Mouse (Mus musculus) liver, adult 2 months (tissue): ENCODE results near the gene Gm20388. TPM values are rescaled to one million over a fixed set of nuclear protein-coding genes. Genes with fewer than 3 reads are reported as not detected.
"Not testable (repeated sequence)": the region's sequence is repeated elsewhere in the genome, so short reads cannot be mapped to it uniquely, and the experiment has no call there.

Experiments used
- DNase-seq: peaks from one replicate; pipeline ENCODE4 v3.0.0-alpha.2; 2011; ENCODE audit warnings: low read depth, low spot score; ENCODE audit errors: extremely low read depth
- H3K27ac ChIP-seq: fragments of 200-500 bp; replicated peaks from 2 replicates; pipeline ENCODE4 v1.5.1; 2012; ENCODE audit warnings: low read depth, mild to moderate bottlenecking, control low read depth, inconsistent platforms, low read length; ENCODE audit not compliant: insufficient read depth
- H3K27me3 ChIP-seq: fragments of 200-500 bp; 2 replicates; pipeline ENCODE4 v1.6.1; 2012; ENCODE audit warnings: mild to moderate bottlenecking, moderate library complexity, low read length, inconsistent platforms; ENCODE audit not compliant: control insufficient read depth, insufficient read depth
- H3K36me3 ChIP-seq: fragments of 200-500 bp; 2 replicates; pipeline ENCODE4 v1.6.1; 2012; ENCODE audit warnings: low read length, inconsistent platforms; ENCODE audit not compliant: control insufficient read depth, insufficient read depth
- H3K4me1 ChIP-seq: fragments of 200-500 bp; 2 replicates; pipeline ENCODE4 v1.6.1; 2011; ENCODE audit warnings: low read length; ENCODE audit not compliant: control insufficient read depth, insufficient read depth
- H3K4me3 ChIP-seq: fragments of 200-500 bp; 2 replicates; pipeline ENCODE4 v1.5.1; 2011; ENCODE audit warnings: low read depth, mild to moderate bottlenecking, control low read depth, low read length, moderate library complexity; ENCODE audit not compliant: insufficient read depth
- H3K79me2 ChIP-seq: fragments of 200-500 bp; 2 replicates; pipeline ENCODE4 v1.6.1; 2012; ENCODE audit warnings: inconsistent platforms, mild to moderate bottlenecking, low read length, moderate library complexity; ENCODE audit not compliant: control insufficient read depth, insufficient read depth
- H3K9ac ChIP-seq: fragments of 200-500 bp; 2 replicates; pipeline ENCODE4 v1.6.1; 2012; ENCODE audit warnings: low read depth, mild to moderate bottlenecking, control low read depth, inconsistent platforms, low read length
- CTCF ChIP-seq: fragments of 200-500 bp; IDR thresholded peaks from 2 replicates; pipeline ENCODE4 v1.5.1; 2011; ENCODE audit warnings: low read depth, low read length, control low read depth
- POLR2A ChIP-seq: fragments of 200-500 bp; IDR thresholded peaks from 2 replicates; pipeline ENCODE4 v1.6.1; 2011; ENCODE audit warnings: low read length, control low read depth; ENCODE audit not compliant: insufficient read depth; ENCODE audit errors: extremely low read depth
- WGBS: fragments of 180-500 bp; shearing (Covaris S2); methylation state at CpG from one replicate; pipeline ENCODE4 v1.1.7; 2018; 5-methylcytosine and 5-hydroxymethylcytosine counted together
- polyA plus RNA-seq: library from polyadenylated mRNA; depleted of rRNA; stranded (reverse); fragments of >200 nt; gene quantifications from 2 replicates; pipeline ENCODE4 v1.2.3, GENCODE M21; 2012
- total RNA-seq: library from RNA; depleted of rRNA; stranded (reverse); fragments of >200 nt; gene quantifications from 2 replicates; pipeline ENCODE4 v1.2.3, GENCODE M21; 2014

Gm20388 gene
- total and polyA plus RNA-seq, 2 experiments, result 6.4 to 19.9 TPM

DNA sequence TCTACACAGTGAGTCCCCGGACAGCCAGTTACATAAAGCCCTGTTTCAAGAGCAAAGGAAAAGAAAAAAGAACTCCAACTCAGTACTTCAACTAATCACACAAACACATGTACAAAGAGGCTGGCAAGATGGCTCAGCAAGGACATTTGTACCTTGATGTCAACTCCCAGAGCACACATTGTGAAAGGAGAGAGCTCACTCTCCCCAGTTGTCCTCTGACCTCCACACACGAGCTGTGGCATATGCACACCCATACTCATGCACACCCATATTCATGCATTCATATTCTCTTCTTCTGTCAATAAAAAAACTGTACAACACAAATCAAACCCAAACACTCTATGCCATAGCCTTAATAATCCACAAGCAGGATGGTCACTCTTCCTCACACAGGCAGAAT, 3110.2 kb downstream of the Gm20388 start:
- H3K9ac ChIP-seq, result no peak overlapping the region
- peaks cover 57% of the 10 kb centered on the region for H3K79me2 ChIP-seq
- peaks cover 2% of the 10 kb centered on the region; the same call in 1 of the 2 replicates for H3K36me3 ChIP-seq
- no peak overlapping the region for H3K4me3 ChIP-seq
- peak; percentile 79 for DNase-seq
- no peaks in the 10 kb centered on the region for H3K27me3 ChIP-seq
- H3K4me1 ChIP-seq, result peaks cover 37% of the 10 kb centered on the region
- H3K27ac ChIP-seq, result peak overlapping the region; percentile 61
- WGBS, result 35% methylated on average over 2 of the region's 2 CpGs
- TF ChIP-seq CTCF, result no peak
- TF ChIP-seq POLR2A, result no peak

DNA sequence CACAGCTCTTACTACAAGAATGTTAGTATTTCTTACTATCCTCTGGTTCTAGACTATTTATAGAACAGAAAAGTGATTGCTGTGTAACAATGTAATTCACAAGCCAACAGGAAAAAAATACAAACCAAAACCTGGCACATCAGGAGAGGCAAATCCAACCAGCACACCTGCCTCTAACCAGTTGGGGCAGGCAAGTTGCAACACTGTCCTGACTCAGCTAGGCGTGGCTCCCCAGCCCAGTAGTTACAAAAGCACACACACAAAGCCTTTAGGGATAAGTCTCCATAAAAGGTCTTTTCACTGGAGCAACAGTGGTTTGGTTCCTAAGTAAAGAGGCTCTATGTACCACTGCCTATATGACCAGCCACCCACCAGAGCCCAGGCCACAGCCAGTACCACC, 3110.6 kb downstream of the Gm20388 start:
- Histone ChIP-seq H3K4me1 (peaks cover 35% of the 10 kb centered on the region), H3K4me3 (no peak overlapping the region), H3K36me3 (peaks cover 2% of the 10 kb centered on the region; the same call in 1 of the 2 replicates), H3K27me3 (no peaks in the 10 kb centered on the region), H3K9ac (no peak overlapping the region), H3K79me2 (peaks cover 57% of the 10 kb centered on the region), H3K27ac (peak overlapping the region; percentile 28)
- WGBS, result 28% methylated on average over 1 of the region's 1 CpGs
- TF ChIP-seq POLR2A (no peak), CTCF (no peak)
- peak; percentile 81 for DNase-seq

DNA sequence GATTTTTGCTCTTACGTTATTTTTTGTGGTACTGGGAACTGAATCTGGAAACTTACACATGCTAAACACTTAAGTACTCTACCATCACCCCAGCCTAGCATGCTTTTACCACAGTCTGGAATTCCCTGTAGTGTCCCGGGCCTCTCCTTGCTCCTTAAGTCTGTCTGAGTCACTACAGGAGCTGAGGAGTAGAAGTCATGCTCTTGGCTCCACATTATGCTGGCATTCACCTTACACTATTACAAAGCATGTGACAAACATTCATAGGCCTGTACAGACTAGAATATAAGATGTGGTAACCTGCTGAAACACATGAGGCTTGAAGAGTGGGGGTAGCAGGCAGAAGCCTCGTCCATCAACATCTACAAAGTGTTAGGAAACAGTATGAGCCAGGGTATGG, 3112.1 kb downstream of the Gm20388 start:
- no peak for DNase-seq
- no peaks in the 10 kb centered on the region for H3K36me3 ChIP-seq
- TF ChIP-seq CTCF, result no peak
- TF ChIP-seq POLR2A, result no peak
- no peaks in the 10 kb centered on the region for H3K27me3 ChIP-seq
- peaks cover 31% of the 10 kb centered on the region for H3K4me1 ChIP-seq
- no peak overlapping the region for H3K4me3 ChIP-seq
- peak overlapping the region; percentile 16; the same call in 1 of the 2 replicates for H3K27ac ChIP-seq
- peaks cover 55% of the 10 kb centered on the region for H3K79me2 ChIP-seq
- WGBS, result 79% methylated on average over 3 of the region's 3 CpGs
- no peak overlapping the region for H3K9ac ChIP-seq

DNA sequence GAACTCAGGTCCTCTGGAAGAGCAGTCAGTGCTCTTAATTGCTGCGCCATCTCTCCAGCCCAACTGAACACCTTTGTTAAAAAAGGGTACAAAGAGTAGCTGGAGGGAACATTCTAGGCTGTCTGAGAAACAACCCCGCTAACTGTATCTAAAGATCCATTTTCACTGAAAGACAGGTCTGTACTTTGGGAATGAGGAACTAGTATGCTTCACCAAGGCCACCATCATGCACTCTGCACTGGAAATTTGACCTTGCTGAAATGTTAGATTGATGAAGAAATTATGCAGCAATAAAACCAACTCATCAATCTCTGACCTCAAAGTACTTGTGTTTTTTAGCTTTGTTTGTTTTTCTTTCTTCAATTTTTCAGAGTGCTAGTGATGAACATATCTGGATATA, 3113.6 kb downstream of the Gm20388 start:
- peaks cover 20% of the 10 kb centered on the region for H3K4me1 ChIP-seq
- no peak for TF ChIP-seq POLR2A
- no peak for TF ChIP-seq CTCF
- peaks cover 55% of the 10 kb centered on the region for H3K79me2 ChIP-seq
- peak; percentile 62 for DNase-seq
- WGBS, result 95% methylated on average over 2 of the region's 2 CpGs
- no peak overlapping the region for H3K4me3 ChIP-seq
- H3K27ac ChIP-seq, result peak overlapping the region; percentile 29; the same call in 1 of the 2 replicates
- no peaks in the 10 kb centered on the region for H3K27me3 ChIP-seq
- H3K9ac ChIP-seq, result no peak overlapping the region
- no peaks in the 10 kb centered on the region for H3K36me3 ChIP-seq

DNA sequence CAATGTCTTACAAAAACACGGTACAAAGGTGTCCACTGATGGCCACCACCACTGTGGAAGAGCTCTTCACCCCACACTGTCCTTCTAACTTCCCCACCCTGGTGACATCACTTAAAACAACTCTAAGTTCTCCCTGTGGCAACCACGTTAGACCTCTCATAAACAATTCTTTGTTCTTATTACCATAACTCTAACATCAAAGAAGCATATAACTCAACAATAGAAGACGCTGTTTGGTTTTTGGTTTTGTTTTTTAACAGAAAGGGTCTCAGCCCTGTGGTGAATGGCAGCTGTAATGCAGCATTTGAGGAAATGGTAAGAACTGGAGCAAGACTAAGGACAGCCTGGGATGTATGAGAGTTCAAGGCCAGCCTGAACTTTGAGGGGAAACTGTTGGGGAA, 3115.3 kb downstream of the Gm20388 start:
- DNase-seq, result no peak
- WGBS, result 79% methylated on average over 3 of the region's 3 CpGs
- Histone ChIP-seq H3K9ac (no peak overlapping the region), H3K36me3 (no peaks in the 10 kb centered on the region), H3K4me3 (no peak overlapping the region), H3K79me2 (peaks cover 58% of the 10 kb centered on the region), H3K27me3 (no peaks in the 10 kb centered on the region), H3K4me1 (peaks cover 15% of the 10 kb centered on the region), H3K27ac (0 out of 2 replicates have a peak overlapping the region, but pooled peaks have one; percentile 0)
- no peak for TF ChIP-seq POLR2A
- TF ChIP-seq CTCF, result no peak

DNA sequence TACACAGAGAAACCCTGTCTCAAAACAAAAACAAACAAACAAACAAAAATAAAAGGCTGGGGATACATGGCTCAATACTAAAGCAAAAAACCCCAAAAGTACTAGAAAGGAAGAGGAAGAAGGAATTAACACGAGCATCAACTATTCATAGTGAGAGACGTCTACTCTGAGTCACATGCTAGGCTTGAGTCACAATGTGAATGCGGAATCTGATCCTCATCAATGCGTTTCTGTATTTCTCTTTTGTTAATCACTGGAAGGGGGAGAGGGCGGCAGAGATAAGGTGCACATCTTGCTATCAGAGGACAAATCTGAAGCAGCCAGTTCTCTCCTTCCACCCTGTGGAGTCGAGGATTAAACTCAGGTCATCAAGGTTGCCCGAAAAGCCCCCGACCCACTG, 3117.1 kb downstream of the Gm20388 start:
- 88% methylated on average over 8 of the region's 8 CpGs for WGBS
- H3K79me2 ChIP-seq, result peaks cover 67% of the 10 kb centered on the region
- H3K9ac ChIP-seq, result no peak overlapping the region
- no peaks in the 10 kb centered on the region for H3K36me3 ChIP-seq
- no peak for DNase-seq
- H3K4me1 ChIP-seq, result peaks cover 23% of the 10 kb centered on the region
- H3K4me3 ChIP-seq, result no peak overlapping the region
- no peak overlapping the region for H3K27ac ChIP-seq
- no peaks in the 10 kb centered on the region for H3K27me3 ChIP-seq
- TF ChIP-seq CTCF (no peak), POLR2A (no peak)

DNA sequence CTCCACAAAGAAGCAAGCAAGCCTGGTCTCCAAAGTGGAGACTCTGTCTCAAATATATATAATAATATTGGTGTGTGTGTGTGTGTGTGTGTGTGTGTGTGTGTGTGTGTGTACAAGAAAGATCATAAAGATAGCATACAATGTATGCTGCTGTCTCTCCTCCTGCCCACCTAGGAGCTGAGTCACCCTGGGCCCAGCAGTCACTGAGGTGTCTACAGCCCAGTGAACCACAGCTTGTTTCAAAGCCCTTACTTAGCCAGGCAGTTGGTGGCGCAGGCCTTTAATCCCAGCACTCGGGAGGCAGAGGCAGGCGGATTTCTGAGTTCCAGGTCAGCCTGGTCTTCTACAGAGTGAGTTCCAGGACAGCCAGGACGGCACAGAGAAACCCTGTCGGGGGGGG, 3119.4 kb downstream of the Gm20388 start:
- not testable (repeated sequence) for H3K9ac ChIP-seq, H3K27ac ChIP-seq, DNase-seq, H3K36me3 ChIP-seq, H3K27me3 ChIP-seq, H3K4me3 ChIP-seq
- H3K4me1 ChIP-seq, result peaks cover 25% of the 10 kb centered on the region
- H3K79me2 ChIP-seq, result peaks cover 81% of the 10 kb centered on the region
- WGBS, result 83% methylated on average over 4 of the region's 5 CpGs
